Mouse (Mus musculus) bone marrow macrophage, adult 2 months (primary cell): ENCODE results near the gene Gtf2ird2. TPM values are rescaled to one million over a fixed set of nuclear protein-coding genes. Genes with fewer than 3 reads are reported as not detected.

Source experiments
- H3K27ac ChIP-seq: 2 replicates; pipeline ENCODE4 v1.5.1; 2012; ENCODE audit warnings: low read depth, low read length; ENCODE audit not compliant: insufficient read depth
- H3K4me1 ChIP-seq: 2 replicates; pipeline ENCODE4 v1.6.1; 2012; ENCODE audit warnings: low read length; ENCODE audit not compliant: control insufficient read depth, insufficient read depth
- H3K4me3 ChIP-seq: 2 replicates; pipeline ENCODE4 v1.5.1; 2012; ENCODE audit warnings: mild to moderate bottlenecking, low read length, moderate library complexity; ENCODE audit not compliant: insufficient read depth
- CTCF ChIP-seq: IDR thresholded peaks from 2 replicates; pipeline ENCODE4 v1.5.1; 2012; ENCODE audit warnings: low read depth, mild to moderate bottlenecking, low read length, moderate library complexity
- POLR2A ChIP-seq: IDR thresholded peaks from 2 replicates; pipeline ENCODE4 v1.6.1; 2012; ENCODE audit warnings: mild to moderate bottlenecking, low read depth, low read length, borderline replicate concordance
- polyA plus RNA-seq: library from polyadenylated mRNA; stranded (reverse); fragments of >200 nt; gene quantifications from 2 replicates; pipeline ENCODE4 v1.2.4, GENCODE M21; 2012; ENCODE audit not compliant: missing spikeins, insufficient read depth, insufficient read length

Gtf2ird2 gene
- 5.5 and 7.3 TPM in 2 replicates for polyA plus RNA-seq

DNA sequence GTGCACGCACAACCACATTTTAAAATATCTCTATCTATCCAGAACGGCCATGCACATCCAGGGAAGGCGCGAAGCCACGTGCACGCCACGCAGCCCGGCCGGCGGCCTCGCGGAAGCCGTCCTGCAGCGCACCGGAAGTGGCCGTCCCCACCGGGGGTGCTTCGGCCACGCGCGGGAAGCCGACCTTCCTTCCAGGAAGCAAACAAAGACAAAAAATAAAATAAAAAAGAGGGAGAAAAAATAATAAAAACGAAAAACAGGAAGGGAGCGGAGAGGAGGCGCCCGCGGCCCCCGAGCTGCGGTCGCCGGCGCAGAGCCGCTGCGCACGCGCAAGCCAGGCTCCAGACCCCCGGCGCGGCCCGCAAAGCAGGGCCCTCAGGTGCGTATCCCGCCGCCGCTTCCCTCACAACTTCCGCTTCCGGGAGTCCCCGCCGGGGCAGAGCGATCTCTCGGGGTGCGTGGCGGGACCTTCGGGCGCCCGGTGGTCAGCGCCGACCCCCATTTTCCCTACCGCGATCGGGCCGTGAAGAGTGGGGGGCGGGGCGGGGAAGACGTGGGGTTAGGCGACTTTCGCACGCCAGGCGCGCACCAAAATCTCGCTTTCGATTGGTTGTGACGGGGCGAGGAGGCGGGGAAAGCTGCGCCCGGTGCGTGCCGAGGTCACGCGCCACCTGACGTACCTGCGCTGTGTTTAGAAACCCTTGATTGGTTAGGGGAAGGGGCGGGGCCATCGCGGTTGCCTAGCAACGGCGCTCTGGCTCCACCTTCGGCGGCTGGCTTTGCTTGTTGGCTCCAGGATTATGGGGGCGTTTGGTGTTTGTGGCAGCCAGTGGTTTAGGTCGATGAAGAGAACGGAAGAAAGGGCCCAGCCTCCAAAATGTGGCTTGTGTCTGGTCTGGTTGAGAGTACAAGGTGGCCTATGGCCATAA, at the start of gene Gtf2ird2:
Gene Gtf2ird2, plus strand, starts transcription at position 140 of the 929 bp plus-strand sequence.
- H3K27ac ChIP-seq = peak within 1 kb of the TSS; percentile 90
- H3K4me3 ChIP-seq = peak within 1 kb of the TSS; percentile 78
- TF ChIP-seq CTCF (no peak), POLR2A (no peak)
- H3K4me1 ChIP-seq = peaks cover 14% of the 10 kb centered on the region

- TF ChIP-seq CTCF (no peak), POLR2A (no peak)
- peaks cover 5% of the 10 kb centered on the region for H3K4me1 ChIP-seq
- no peak overlapping the region for H3K27ac ChIP-seq
- H3K4me3 ChIP-seq = no peak overlapping the region
Observed at GRCm38 (mm10) chr5:134136022-134136421, 47.8 kb upstream of the Gtf2ird2 start.

- Histone ChIP-seq H3K4me1 (no peaks in the 10 kb centered on the region), H3K27ac (no peak overlapping the region), H3K4me3 (no peak overlapping the region)
- TF ChIP-seq CTCF (no peak), POLR2A (no peak)
Observed at GRCm38 (mm10) chr5:134137933-134138332, 45.9 kb upstream of the Gtf2ird2 start.

- H3K4me1 ChIP-seq = no peaks in the 10 kb centered on the region
- H3K4me3 ChIP-seq = no peak overlapping the region
- no peak for TF ChIP-seq POLR2A
- no peak for TF ChIP-seq CTCF
- no peak overlapping the region for H3K27ac ChIP-seq
Observed at GRCm38 (mm10) chr5:134139429-134139828, 44.4 kb upstream of the Gtf2ird2 start.

DNA sequence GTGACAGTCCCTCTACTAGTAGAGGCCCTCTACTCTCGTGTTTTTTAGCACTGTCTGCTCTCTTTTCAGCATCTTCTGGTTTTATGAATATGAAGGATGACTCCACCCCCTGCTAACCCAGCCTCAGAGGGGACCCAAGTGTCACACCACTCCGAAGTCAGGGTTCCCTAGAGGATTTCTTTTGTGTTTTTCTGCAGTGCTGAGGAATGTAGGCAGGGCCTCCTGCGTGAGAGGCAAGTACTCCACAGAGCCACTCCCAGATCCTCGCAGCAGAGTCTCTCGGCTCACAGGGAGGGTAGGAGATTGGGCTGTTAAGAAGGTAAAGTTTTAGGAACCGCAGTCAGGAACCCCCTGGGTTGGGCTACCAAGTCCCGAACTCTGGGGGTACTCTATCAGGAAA, 42.6 kb upstream of the Gtf2ird2 start:
- Histone ChIP-seq H3K4me1 (no peaks in the 10 kb centered on the region), H3K27ac (no peak overlapping the region), H3K4me3 (no peak overlapping the region)
- TF ChIP-seq POLR2A = no peak
- TF ChIP-seq CTCF = no peak

DNA sequence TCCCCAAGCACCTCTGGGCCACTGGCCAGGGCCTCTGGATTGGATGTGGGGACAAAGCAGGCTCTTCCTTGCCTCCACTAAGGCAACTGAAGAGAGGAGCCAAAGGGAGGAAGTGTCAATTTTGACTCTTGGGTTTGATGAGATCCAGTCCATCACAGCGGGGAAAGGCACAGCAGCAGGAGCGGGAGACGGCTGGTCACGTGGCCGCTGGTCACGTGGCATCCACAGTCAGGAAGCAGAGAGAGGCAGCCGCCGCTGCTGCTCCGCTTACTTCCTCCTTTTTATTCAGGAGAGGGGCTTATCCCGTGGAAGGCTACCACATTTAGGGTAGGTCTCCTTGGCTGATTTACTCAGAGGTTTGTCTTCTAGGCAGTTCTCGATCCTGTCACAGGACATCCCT, 41.4 kb upstream of the Gtf2ird2 start:
- Histone ChIP-seq H3K4me3 (no peak overlapping the region), H3K4me1 (peaks cover 4% of the 10 kb centered on the region), H3K27ac (no peak overlapping the region)
- no peak for TF ChIP-seq POLR2A
- no peak for TF ChIP-seq CTCF

DNA sequence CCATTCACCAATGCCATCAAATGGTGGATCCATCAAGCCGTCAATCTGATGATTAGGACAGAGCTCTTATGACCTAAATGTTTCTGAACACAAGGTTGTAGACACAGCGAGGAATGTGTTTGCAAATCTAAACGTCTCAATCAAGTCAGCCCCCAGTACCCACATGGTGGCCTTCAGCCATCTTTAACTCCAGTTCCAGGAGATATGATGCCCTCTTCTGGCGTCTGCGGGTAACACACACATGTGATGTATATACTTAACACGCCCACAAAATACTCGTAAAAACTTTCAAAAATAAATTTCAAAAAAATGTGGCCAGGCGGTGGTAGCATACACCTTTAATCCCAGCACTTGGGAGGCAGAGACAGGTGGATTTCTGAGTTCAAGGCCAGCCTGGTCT, 38.8 kb upstream of the Gtf2ird2 start:
- no peak for TF ChIP-seq POLR2A
- no peak overlapping the region for H3K4me3 ChIP-seq
- peaks cover 5% of the 10 kb centered on the region for H3K4me1 ChIP-seq
- no peak overlapping the region for H3K27ac ChIP-seq

DNA sequence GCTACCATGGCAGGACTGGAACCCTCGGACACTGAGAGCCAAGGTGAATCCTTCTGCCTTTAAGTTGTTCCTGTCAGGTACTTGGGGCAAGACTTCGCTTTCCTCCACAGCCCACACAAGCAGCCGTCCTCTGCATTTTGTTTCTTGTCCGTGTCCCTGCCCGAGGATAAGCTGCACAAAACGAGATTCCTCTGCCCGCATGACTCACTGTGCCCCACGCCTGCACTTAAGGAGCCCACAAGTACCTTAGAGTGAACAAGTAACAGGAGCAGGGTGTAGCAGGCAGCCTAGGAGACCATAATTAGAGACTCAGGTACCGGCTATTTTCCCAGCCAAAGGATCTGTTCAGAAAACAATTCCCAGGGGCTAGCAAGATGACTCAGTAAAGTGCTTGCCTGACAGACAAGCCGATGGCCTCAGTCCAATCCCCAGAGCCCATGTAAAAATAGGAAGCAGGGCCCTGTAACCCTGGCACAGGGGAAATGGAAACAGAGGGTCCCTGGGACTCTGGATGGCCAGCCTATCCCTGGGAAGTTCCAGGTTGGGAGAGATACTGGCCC, 36.5 kb upstream of the Gtf2ird2 start:
- H3K27ac ChIP-seq = no peak overlapping the region
- H3K4me1 ChIP-seq = peaks cover 5% of the 10 kb centered on the region
- no peak overlapping the region for H3K4me3 ChIP-seq
- no peak for TF ChIP-seq POLR2A
- no peak; the same call in 1 of the 2 replicates for TF ChIP-seq CTCF

GRCm38 (mm10) chr5:134148153-134148552, 35.7 kb upstream of the Gtf2ird2 start:
- Histone ChIP-seq H3K4me1 (peaks cover 5% of the 10 kb centered on the region), H3K4me3 (no peak overlapping the region), H3K27ac (no peak overlapping the region)
- TF ChIP-seq CTCF = no peak
- TF ChIP-seq POLR2A = no peak

- TF ChIP-seq CTCF (no peak), POLR2A (no peak)
- no peak overlapping the region for H3K4me3 ChIP-seq
- H3K27ac ChIP-seq = no peak overlapping the region
- H3K4me1 ChIP-seq = peaks cover 11% of the 10 kb centered on the region
Observed at GRCm38 (mm10) chr5:134151895-134152294, 31.9 kb upstream of the Gtf2ird2 start.
